In genomic region chr10:57727666-57728065, GRCm38 (mm10) we compare ENCODE assay signal across 9 mouse cellular contexts. TPM values are rescaled to one million over a fixed set of nuclear protein-coding genes. Genes with fewer than 3 reads are reported as not detected.
DNase-seq lines count a peak whose midpoint lies in the region; ATAC-seq and TF ChIP-seq lines count a peak whose summit lies in the region.
"Had no signal": no experiment of that assay in that cellular context is flagged by ENCODE, and none has a peak within 500 bp of the region (broad histone marks: within the 10 kb centered on the region; RNA-seq: fewer than 3 reads in every experiment).

No protein-coding gene starts in this region.

- no peaks in the 10 kb centered on the region for H3K27me3 ChIP-seq in hindbrain, embryonic 11.5 days (ENCODE audit: control insufficient read depth, insufficient read depth, low read length)
- H3K27me3 ChIP-seq: embryonic facial prominence, embryonic 15.5 days had no signal

- no peaks in the 10 kb centered on the region for H3K9me3 ChIP-seq in hindbrain, embryonic 11.5 days (ENCODE audit: control insufficient read depth, low read length)
- H3K9me3 ChIP-seq: embryonic facial prominence, embryonic 15.5 days had no signal

- peak in 1 of 2 experiments; percentile 11 for DNase-seq in layer of hippocampus, adult 2 months (ENCODE audit: low spot score in 2 of 2)
- no peak for DNase-seq in layer of hippocampus, adult 8-10 months (ENCODE audit: low spot score in 2 of 2)
- peak; percentile 76 for DNase-seq in brain, adult 2 months (ENCODE audit: low read depth, low spot score)
- peak; percentile 19 for DNase-seq in skeletal muscle tissue, adult 2 months (ENCODE audit: low read depth, low spot score)
- DNase-seq in kidney, adult 8-10 months = no peak
- no peak for DNase-seq in hindbrain, embryonic 11.5 days (ENCODE audit: low spot score)
- no peak for DNase-seq in kidney, adult 18-20 months

- no peaks in the 10 kb centered on the region for H3K36me3 ChIP-seq in hindbrain, embryonic 11.5 days (ENCODE audit: control insufficient read depth, insufficient read depth, low read length)
- H3K36me3 ChIP-seq: embryonic facial prominence, embryonic 15.5 days had no signal

- peak; percentile 95 to 97 for ATAC-seq in hematopoietic stem cell, adult 5-6 weeks (replicated peaks in 1 of 2; ENCODE audit: insufficient read depth in 1 of 2, low FRiP score in 2 of 2, low TSS enrichment in 1 of 2, low read depth in 1 of 2, poor library complexity in 2 of 2, severe bottlenecking in 2 of 2)
- ATAC-seq in hindbrain, embryonic 11.5 days (ENCODE audit: low FRiP score) = no peak

- H3K9ac ChIP-seq in hindbrain, embryonic 11.5 days (ENCODE audit: low read depth, low read length) = no peak overlapping the region
- H3K9ac ChIP-seq: embryonic facial prominence, embryonic 15.5 days had no signal

- no peaks in the 10 kb centered on the region for H3K4me1 ChIP-seq in hindbrain, embryonic 11.5 days (replicated peaks; ENCODE audit: control insufficient read depth, insufficient read depth, low read length)
- H3K4me1 ChIP-seq: embryonic facial prominence, embryonic 15.5 days had no signal

- no peak overlapping the region for H3K27ac ChIP-seq in layer of hippocampus, adult 2 months
- H3K27ac ChIP-seq in hindbrain, embryonic 11.5 days (ENCODE audit: low read depth, low read length) = no peak overlapping the region
- H3K27ac ChIP-seq: embryonic facial prominence, embryonic 15.5 days had no signal

- peak; percentile 45 for TF ChIP-seq CTCF in layer of hippocampus, adult 2 months (conservative IDR thresholded peaks at IDR 0.05)

- WGBS in hindbrain, embryonic 11.5 days = 87% methylated on average over 8 of the region's 8 CpGs

- H3K4me2 ChIP-seq in hindbrain, embryonic 11.5 days (replicated peaks; ENCODE audit: low read depth, low read length) = no peak overlapping the region
- H3K4me2 ChIP-seq: embryonic facial prominence, embryonic 15.5 days had no signal

- no peak overlapping the region for H3K4me3 ChIP-seq in layer of hippocampus, adult 2 months
- H3K4me3 ChIP-seq in hindbrain, embryonic 11.5 days (ENCODE audit: low read depth, low read length) = no peak overlapping the region
- H3K4me3 ChIP-seq: embryonic facial prominence, embryonic 15.5 days had no signal

RNA-seq across cellular contexts. Expression of gene Fabp7, which starts 57.0 kb away (rescaled TPM):
- total RNA-seq in layer of hippocampus, adult 2 months (2021) = 10 to 100 TPM; 69.9 to 86.0 TPM
- 10 to 100 TPM; 38.4 to 81.4 (median 63.9) TPM for total RNA-seq in layer of hippocampus, adult 8-10 months (2022)
- total RNA-seq in hematopoietic stem cell, adult 5-6 weeks (2017) = not detected in 2 replicates
- 1,341 and 1,349 TPM in 2 replicates for polyA plus RNA-seq in hindbrain, embryonic 11.5 days (2014; fragmentation: Nextera tagmentation; extraction: Ambion mirVana)

Comparison
In these comparisons a context has a peak if more than half of its experiments do, and no peak if none do; other contexts are left out.
1. DNase-seq: peak in brain, adult 2 months (single experiment) and skeletal muscle tissue, adult 2 months (single experiment); none in layer of hippocampus, adult 8-10 months (0 of 2), kidney, adult 8-10 months (0 of 2), hindbrain, embryonic 11.5 days (single experiment) and kidney, adult 18-20 months (single experiment).
2. RNA of gene Fabp7, which starts 57.0 kb away (total RNA-seq): 69.9 to 86.0 TPM in layer of hippocampus, adult 2 months and 38.4 to 81.4 TPM in layer of hippocampus, adult 8-10 months; not detected in hematopoietic stem cell, adult 5-6 weeks; every median in the first group is over 10 times any median in the second.